Mouse (Mus musculus) naive thymus-derived CD4-positive, alpha-beta T cell, adult 2 months (primary cell): ENCODE results near the gene Mnat1.

ENCODE experiments used
- DNase-seq: peaks from one replicate; pipeline ENCODE4 v3.0.0-alpha.2; 2011; ENCODE audit warnings: low read depth

Mnat1 gene

GRCm38 (mm10) chr12:73231552-73231951 lies 108.0 kb downstream of the Mnat1 start:
- DNase-seq, result no peak

GRCm38 (mm10) chr12:73232586-73232985 lies 109.1 kb downstream of the Mnat1 start:
- no peak for DNase-seq

GRCm38 (mm10) chr12:73241960-73242359 lies 118.4 kb downstream of the Mnat1 start:
- DNase-seq, result no peak

GRCm38 (mm10) chr12:73245687-73246086 lies 122.2 kb downstream of the Mnat1 start:
- DNase-seq, result no peak

GRCm38 (mm10) chr12:73255006-73255405 lies 131.5 kb downstream of the Mnat1 start:
- no peak for DNase-seq

GRCm38 (mm10) chr12:73259269-73259668 lies 135.8 kb downstream of the Mnat1 start:
- no peak for DNase-seq

GRCm38 (mm10) chr12:73260339-73260738 lies 136.8 kb downstream of the Mnat1 start:
- no peak for DNase-seq

- no peak for DNase-seq
These were observed 142.0 kb downstream of the Mnat1 start for GRCm38 (mm10) chr12:73265381-73265978.

- no peak for DNase-seq
These were observed 143.1 kb downstream of the Mnat1 start for GRCm38 (mm10) chr12:73266597-73266996.

- no peak for DNase-seq
These were observed 145.0 kb downstream of the Mnat1 start for GRCm38 (mm10) chr12:73268497-73268896.

- no peak for DNase-seq
These were observed 146.0 kb downstream of the Mnat1 start for GRCm38 (mm10) chr12:73269531-73269930.

GRCm38 (mm10) chr12:73269933-73270332 lies 146.4 kb downstream of the Mnat1 start:
- DNase-seq, result no peak

GRCm38 (mm10) chr12:73274921-73275320 lies 151.4 kb downstream of the Mnat1 start:
- DNase-seq, result no peak

GRCm38 (mm10) chr12:73286287-73287092 lies 163.0 kb downstream of the Mnat1 start, which contains the start of the genes Trmt5 and Slc38a6:
Gene Trmt5, minus strand, starts transcription at chr12:73286710.
Gene Slc38a6, plus strand, starts transcription at chr12:73286779.
- DNase-seq, result peak; percentile 92

- peak; percentile 6 for DNase-seq
These were observed 164.1 kb downstream of the Mnat1 start for GRCm38 (mm10) chr12:73287609-73288008.

- no peak for DNase-seq
These were observed 165.1 kb downstream of the Mnat1 start for GRCm38 (mm10) chr12:73288626-73289025.

- no peak for DNase-seq
These were observed 171.4 kb downstream of the Mnat1 start for GRCm38 (mm10) chr12:73294884-73295283.

GRCm38 (mm10) chr12:73295505-73296140 lies 172.1 kb downstream of the Mnat1 start:
- DNase-seq, result no peak

GRCm38 (mm10) chr12:73298621-73299020 lies 175.1 kb downstream of the Mnat1 start:
- no peak for DNase-seq

GRCm38 (mm10) chr12:73300531-73300930 lies 177.0 kb downstream of the Mnat1 start:
- no peak for DNase-seq

GRCm38 (mm10) chr12:73304636-73305035 lies 181.1 kb downstream of the Mnat1 start:
- no peak for DNase-seq

- no peak for DNase-seq
These were observed 184.2 kb downstream of the Mnat1 start for GRCm38 (mm10) chr12:73307750-73308149.

GRCm38 (mm10) chr12:73308711-73309110 lies 185.2 kb downstream of the Mnat1 start:
- no peak for DNase-seq
